Mouse (Mus musculus) midbrain, embryonic 13.5 days (tissue): ENCODE results near the gene Spo11. TPM values are rescaled to one million over a fixed set of nuclear protein-coding genes. Genes with fewer than 3 reads are reported as not detected.

Experiments
- ATAC-seq: fragments of 200-750 bp; cut with Nextera tagmentation; 2 replicates; pipeline ENCODE4 v1.8.0; 2017; ENCODE audit warnings: mild to moderate bottlenecking, moderate TSS enrichment, moderate library complexity
- H3K27ac ChIP-seq: fragments of 300-500 bp; sonication (generic); 2 replicates; pipeline ENCODE4 v1.5.1; 2015; ENCODE audit warnings: inconsistent platforms, mild to moderate bottlenecking, moderate library complexity
- H3K27me3 ChIP-seq: fragments of 300-500 bp; sonication (generic); 2 replicates; pipeline ENCODE4 v1.6.1; 2015; ENCODE audit warnings: mild to moderate bottlenecking, inconsistent platforms
- H3K36me3 ChIP-seq: fragments of 300-500 bp; sonication (generic); 2 replicates; pipeline ENCODE4 v1.6.1; 2015; ENCODE audit warnings: mild to moderate bottlenecking, inconsistent platforms
- H3K4me1 ChIP-seq: fragments of 300-500 bp; sonication (generic); replicated peaks from 2 replicates; pipeline ENCODE4 v1.6.1; 2015; ENCODE audit warnings: inconsistent platforms
- H3K4me2 ChIP-seq: fragments of 300-500 bp; sonication (generic); replicated peaks from 2 replicates; pipeline ENCODE4 v1.6.1; 2015; ENCODE audit warnings: moderate library complexity, mild to moderate bottlenecking, inconsistent platforms
- H3K4me3 ChIP-seq: fragments of 300-500 bp; sonication (generic); replicated peaks from 2 replicates; pipeline ENCODE4 v1.5.1; 2015; ENCODE audit warnings: mild to moderate bottlenecking, inconsistent platforms
- H3K9ac ChIP-seq: fragments of 300-500 bp; sonication (generic); replicated peaks from 2 replicates; pipeline ENCODE4 v1.6.1; 2015; ENCODE audit warnings: mild to moderate bottlenecking, inconsistent platforms
- H3K9me3 ChIP-seq: fragments of 300-500 bp; sonication (generic); 2 replicates; pipeline ENCODE4 v1.6.1; 2016; ENCODE audit warnings: mild to moderate bottlenecking, inconsistent platforms
- WGBS: fragments of 180-500 bp; shearing (Covaris S2); methylation state at CpG from one replicate; pipeline ENCODE4 v1.1.7; 2015; 5-methylcytosine and 5-hydroxymethylcytosine counted together
- polyA plus RNA-seq: library from polyadenylated mRNA; unstranded; fragments of >200 nt; fragmentation: Nextera tagmentation; extraction: Ambion mirVana; gene quantifications from 2 replicates; pipeline ENCODE4 v1.2.1, GENCODE M21; 2015

Gene Spo11
- polyA plus RNA-seq: 0.53 and 0.61 TPM in 2 replicates

GRCm38 (mm10) chr2:172977409-172978130 is at the start of gene Spo11:
Gene Spo11 (plus strand): TSS chr2:172977700.
- WGBS: 12% methylated on average over 14 of the region's 14 CpGs
- H3K9ac ChIP-seq: 0 out of 2 replicates have a peak within 1 kb of the TSS, but pooled peaks have one; percentile 8
- ATAC-seq: peak; percentile 48; the same call in 1 of the 2 replicates

GRCm38 (mm10) chr2:172929905-172930436 is 47.5 kb upstream of the Spo11 start:
- peaks cover 43% of the 10 kb centered on the region for H3K27me3 ChIP-seq
- peaks cover 27% of the 10 kb centered on the region for H3K4me1 ChIP-seq
- no peaks in the 10 kb centered on the region for H3K9me3 ChIP-seq
- no peaks in the 10 kb centered on the region for H3K36me3 ChIP-seq
- no peak overlapping the region for H3K4me3 ChIP-seq
- no peak for ATAC-seq
- no peak overlapping the region for H3K27ac ChIP-seq
- no peak overlapping the region for H3K9ac ChIP-seq
- 82% methylated on average over 14 of the region's 14 CpGs for WGBS
- H3K4me2 ChIP-seq: no peak overlapping the region

More at GRCm38 (mm10) chr2:172977409-172978130, at the start of gene Spo11:
- H3K4me2 ChIP-seq: peak within 1 kb of the TSS; percentile 33
- H3K9me3 ChIP-seq: no peaks in the 10 kb centered on the region; the same call in 1 of the 2 replicates
- peaks cover 20% of the 10 kb centered on the region for H3K4me1 ChIP-seq
- no peaks in the 10 kb centered on the region; the same call in 1 of the 2 replicates for H3K27me3 ChIP-seq
- H3K36me3 ChIP-seq: no peaks in the 10 kb centered on the region
- H3K4me3 ChIP-seq: no peak within 1 kb of the TSS
- H3K27ac ChIP-seq: no peak within 1 kb of the TSS; the same call in 1 of the 2 replicates

DNA sequence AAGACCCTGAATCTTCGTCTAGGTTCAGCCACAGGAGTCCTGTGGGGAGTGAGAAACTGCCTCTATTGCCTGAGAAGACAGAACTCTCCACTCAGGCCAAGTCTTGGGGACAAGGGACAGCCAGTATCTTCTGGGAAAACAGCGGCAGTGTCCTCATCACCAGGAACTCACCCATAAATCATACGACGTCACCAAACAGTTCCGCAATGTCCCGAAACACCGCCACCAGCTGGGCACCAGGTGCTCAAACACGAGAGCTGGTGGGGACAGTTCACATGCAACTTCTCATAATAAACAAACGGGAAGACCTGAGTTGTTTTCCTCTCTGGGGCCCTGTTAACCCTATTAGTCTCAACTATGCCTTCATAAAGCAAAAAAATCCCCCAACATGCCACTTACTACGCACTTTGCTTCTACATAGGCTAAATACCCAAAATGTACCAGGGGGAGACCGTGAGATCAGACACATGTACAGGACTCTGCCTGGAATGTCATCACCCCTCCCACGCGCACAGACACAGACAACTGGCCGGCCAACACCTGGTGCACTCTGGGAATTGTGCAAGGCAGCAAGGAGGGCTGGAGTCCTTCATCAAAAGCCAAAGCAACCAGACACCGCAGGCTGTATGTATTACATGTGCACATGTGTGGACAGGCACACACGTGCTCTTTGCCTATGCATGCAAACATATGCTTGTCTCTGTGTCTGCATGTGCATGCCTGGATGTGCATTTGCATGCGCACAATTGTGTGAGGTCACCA is 46.2 kb upstream of the Spo11 start:
- 86% methylated on average over 17 of the region's 17 CpGs for WGBS
- Histone ChIP-seq H3K36me3 (no peaks in the 10 kb centered on the region), H3K27me3 (peaks cover 56% of the 10 kb centered on the region), H3K9me3 (no peaks in the 10 kb centered on the region), H3K4me3 (no peak overlapping the region), H3K27ac (no peak overlapping the region), H3K4me1 (peaks cover 39% of the 10 kb centered on the region), H3K9ac (no peak overlapping the region), H3K4me2 (no peak overlapping the region)
- ATAC-seq: no peak

DNA sequence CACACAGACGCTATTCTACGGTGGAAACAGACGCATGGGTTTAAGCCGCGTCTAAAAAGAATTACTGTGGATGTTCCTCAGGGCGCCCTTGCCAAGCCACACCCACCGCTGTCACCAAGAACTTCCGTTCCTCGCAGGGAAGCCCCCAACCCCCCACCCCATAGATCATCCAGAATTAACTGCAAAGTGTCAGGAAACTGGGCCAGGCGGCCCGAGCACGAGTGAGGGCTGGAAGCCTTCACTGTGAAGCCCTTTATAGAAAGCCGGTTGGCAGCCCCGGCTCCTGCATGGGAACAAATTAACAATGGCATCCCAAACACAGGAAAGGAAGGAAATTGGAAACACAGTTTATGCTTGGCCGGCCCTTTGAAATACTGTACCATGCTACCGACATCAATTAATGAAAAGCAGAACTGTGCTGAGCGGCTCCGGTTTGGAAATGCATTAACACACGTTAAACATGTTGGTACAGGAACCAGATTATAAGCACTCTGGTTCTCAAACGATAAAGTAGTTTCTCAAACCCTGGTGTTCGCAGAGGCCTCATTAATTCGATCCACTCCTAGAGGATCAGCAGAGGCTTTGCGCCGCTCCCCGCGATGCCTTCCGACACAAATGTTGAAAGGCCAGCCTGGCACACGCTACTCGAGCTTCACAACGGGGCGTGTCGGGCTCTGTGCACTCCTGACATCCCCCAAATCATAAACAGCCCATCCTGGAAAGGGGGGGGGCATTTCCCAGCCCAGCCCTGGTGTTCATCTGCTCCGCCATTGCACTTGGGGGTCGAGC is 43.7 kb upstream of the Spo11 start:
- Histone ChIP-seq H3K9me3 (no peaks in the 10 kb centered on the region), H3K4me3 (peak overlapping the region; percentile 29), H3K4me1 (peaks cover 60% of the 10 kb centered on the region), H3K27me3 (peaks cover 73% of the 10 kb centered on the region), H3K4me2 (peak overlapping the region; percentile 56), H3K36me3 (no peaks in the 10 kb centered on the region), H3K9ac (peak overlapping the region; percentile 44), H3K27ac (peak overlapping the region; percentile 67)
- peak; percentile 55 for ATAC-seq
- WGBS: 2% methylated on average over 34 of the region's 34 CpGs

DNA sequence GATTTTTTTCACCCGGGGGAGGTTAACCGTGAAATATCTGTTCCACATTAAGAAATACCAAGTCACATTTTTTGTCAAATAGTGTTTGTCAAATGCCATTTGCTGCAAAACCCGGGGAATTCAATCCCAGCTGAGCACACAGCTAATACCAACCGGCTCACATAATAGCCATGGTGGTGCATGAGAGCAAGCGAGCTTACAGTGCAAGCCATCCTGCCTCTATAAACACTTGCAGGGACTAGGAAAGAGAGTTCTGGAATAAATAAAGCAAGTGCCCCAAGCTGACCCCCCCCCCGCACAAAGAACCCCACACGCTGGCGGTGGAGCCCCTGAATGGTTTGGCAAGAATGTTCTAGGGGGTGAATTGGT is 43.1 kb upstream of the Spo11 start:
- H3K9me3 ChIP-seq: no peaks in the 10 kb centered on the region
- peak overlapping the region; percentile 29 for H3K4me3 ChIP-seq
- 0 out of 2 replicates have a peak, but pooled peaks have one; percentile 38 for ATAC-seq
- 1% methylated on average over 8 of the region's 8 CpGs for WGBS
- peak overlapping the region; percentile 56 for H3K4me2 ChIP-seq
- H3K9ac ChIP-seq: peak overlapping the region; percentile 44; the same call in 1 of the 2 replicates
- H3K27me3 ChIP-seq: peaks cover 78% of the 10 kb centered on the region
- H3K27ac ChIP-seq: peak overlapping the region; percentile 67
- no peaks in the 10 kb centered on the region for H3K36me3 ChIP-seq
- peaks cover 65% of the 10 kb centered on the region for H3K4me1 ChIP-seq

GRCm38 (mm10) chr2:172934891-172935740 is 42.4 kb upstream of the Spo11 start:
- Histone ChIP-seq H3K4me1 (peaks cover 69% of the 10 kb centered on the region), H3K27ac (peak overlapping the region; percentile 67), H3K9me3 (no peaks in the 10 kb centered on the region), H3K36me3 (no peaks in the 10 kb centered on the region), H3K4me2 (peak overlapping the region; percentile 56), H3K9ac (0 out of 2 replicates have a peak overlapping the region, but pooled peaks have one; percentile 1), H3K27me3 (peaks cover 81% of the 10 kb centered on the region), H3K4me3 (peak overlapping the region; percentile 11; the same call in 1 of the 2 replicates)
- peak; percentile 44 for ATAC-seq
- 3% methylated on average over 30 of the region's 30 CpGs for WGBS

DNA sequence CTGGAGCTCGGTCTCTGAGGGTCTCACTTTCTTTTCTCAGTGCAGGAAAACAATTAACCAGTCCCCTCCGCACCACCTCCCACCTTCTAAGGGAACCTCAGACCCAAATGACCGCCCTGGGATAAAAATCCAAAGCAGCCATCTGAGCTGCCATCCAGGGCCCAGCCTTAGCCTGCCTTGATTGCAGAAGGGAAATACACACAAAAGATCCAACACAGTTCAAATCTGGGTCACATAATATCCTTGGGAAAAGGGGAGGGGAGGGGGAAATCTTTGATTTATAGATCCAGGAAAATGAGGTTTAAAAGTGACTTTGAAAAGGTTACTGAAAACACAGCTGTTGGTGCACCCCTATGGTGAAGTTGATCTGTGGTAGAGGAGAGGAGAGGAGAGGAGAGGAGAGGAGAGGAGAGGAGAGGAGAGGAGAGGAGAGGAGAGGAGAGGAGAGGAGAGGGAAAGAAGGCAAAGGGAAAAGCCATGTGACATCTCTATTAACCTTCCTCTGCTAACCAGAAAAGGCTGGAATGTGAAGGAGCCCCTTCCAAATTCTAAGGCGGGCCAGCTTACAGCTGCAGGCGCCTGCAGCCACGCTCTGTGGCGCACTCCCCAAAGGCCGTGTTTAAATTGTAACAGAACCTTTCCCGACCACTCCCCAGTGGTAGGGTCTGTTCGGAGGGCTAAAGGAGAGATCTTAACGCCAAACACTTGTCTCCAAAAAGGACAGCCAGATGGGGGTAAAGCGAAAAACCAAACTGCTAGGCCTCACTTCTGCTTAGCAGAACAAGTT is 41.5 kb upstream of the Spo11 start:
- Histone ChIP-seq H3K4me1 (peaks cover 76% of the 10 kb centered on the region), H3K36me3 (no peaks in the 10 kb centered on the region), H3K27ac (peak overlapping the region; percentile 31; the same call in 1 of the 2 replicates), H3K9ac (0 out of 2 replicates have a peak overlapping the region, but pooled peaks have one; percentile 1), H3K4me2 (peak overlapping the region; percentile 56; the same call in 1 of the 2 replicates), H3K27me3 (peaks cover 81% of the 10 kb centered on the region), H3K4me3 (no peak overlapping the region), H3K9me3 (no peaks in the 10 kb centered on the region)
- ATAC-seq: no peak
- 8% methylated on average over 12 of the region's 12 CpGs for WGBS

- no peaks in the 10 kb centered on the region for H3K9me3 ChIP-seq
- H3K4me1 ChIP-seq: peaks cover 72% of the 10 kb centered on the region
- no peaks in the 10 kb centered on the region for H3K36me3 ChIP-seq
- ATAC-seq: no peak
- H3K9ac ChIP-seq: no peak overlapping the region
- H3K27ac ChIP-seq: no peak overlapping the region
- no peak overlapping the region for H3K4me3 ChIP-seq
- peaks cover 81% of the 10 kb centered on the region for H3K27me3 ChIP-seq
- H3K4me2 ChIP-seq: peak overlapping the region; percentile 83
- 18% methylated on average over 5 of the region's 5 CpGs for WGBS
These were observed 40.7 kb upstream of the Spo11 start for GRCm38 (mm10) chr2:172936844-172937243.

- H3K27ac ChIP-seq: peak overlapping the region; percentile 48; the same call in 1 of the 2 replicates
- peaks cover 85% of the 10 kb centered on the region for H3K27me3 ChIP-seq
- H3K36me3 ChIP-seq: no peaks in the 10 kb centered on the region
- peaks cover 72% of the 10 kb centered on the region for H3K4me1 ChIP-seq
- WGBS: 8% methylated on average over 12 of the region's 12 CpGs
- no peak overlapping the region; the same call in 1 of the 2 replicates for H3K9ac ChIP-seq
- no peak for ATAC-seq
- peak overlapping the region; percentile 47; the same call in 1 of the 2 replicates for H3K4me3 ChIP-seq
- H3K4me2 ChIP-seq: peak overlapping the region; percentile 83
- H3K9me3 ChIP-seq: no peaks in the 10 kb centered on the region
These were observed 39.9 kb upstream of the Spo11 start for GRCm38 (mm10) chr2:172937326-172938190.
